Mouse (Mus musculus): ENCODE measurements around the gene B3gnt2.

B3gnt2 gene

GRCm38 (mm10) chr11:22779821-22780551 lies 80.8 kb downstream of the B3gnt2 start:
- DNase-seq (ENCODE audit: extremely low read depth, low read depth, low spot score), result no peak

DNA sequence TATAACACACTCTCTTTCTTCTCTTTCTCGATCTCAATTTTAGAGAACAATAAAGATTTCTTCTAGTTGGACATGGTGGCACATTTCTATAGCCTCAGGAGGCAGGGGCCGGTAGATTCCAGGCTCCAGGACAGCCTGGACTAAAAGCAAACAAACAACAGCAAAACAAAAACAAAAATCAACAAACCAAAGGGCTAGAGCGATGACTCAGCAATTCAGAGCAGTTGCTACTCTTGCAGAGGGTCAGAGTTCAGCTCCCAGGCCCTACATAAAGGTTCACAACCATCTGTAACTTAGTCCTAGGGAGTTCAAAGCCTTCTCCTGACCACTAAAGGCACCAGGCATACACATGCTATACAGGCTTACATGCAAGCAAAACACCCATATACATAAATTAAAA lies 82.2 kb downstream of the B3gnt2 start:
- no peak for DNase-seq (ENCODE audit: extremely low read depth, low read depth, low spot score)

- DNase-seq (ENCODE audit: extremely low read depth, low read depth, low spot score), result no peak
Measured at GRCm38 (mm10) chr11:22777531-22777930, 83.2 kb downstream of the B3gnt2 start.

GRCm38 (mm10) chr11:22774821-22775220 lies 85.9 kb downstream of the B3gnt2 start:
- DNase-seq (ENCODE audit: extremely low read depth, low read depth, low spot score), result no peak

- DNase-seq (ENCODE audit: extremely low read depth, low read depth, low spot score), result no peak
Measured at GRCm38 (mm10) chr11:22766238-22766637, 94.5 kb downstream of the B3gnt2 start.

- no peak for DNase-seq (ENCODE audit: extremely low read depth, low read depth, low spot score)
Measured at GRCm38 (mm10) chr11:22765425-22765824, 95.3 kb downstream of the B3gnt2 start.

- no peak for DNase-seq (ENCODE audit: extremely low read depth, low read depth, low spot score)
Measured at GRCm38 (mm10) chr11:22763556-22764295, 97.0 kb downstream of the B3gnt2 start.

- no peak for DNase-seq (ENCODE audit: extremely low read depth, low read depth, low spot score)
Measured at GRCm38 (mm10) chr11:22763055-22763454, 97.7 kb downstream of the B3gnt2 start.

- DNase-seq (ENCODE audit: extremely low read depth, low read depth, low spot score), result no peak
Measured at GRCm38 (mm10) chr11:22762236-22762927, 98.4 kb downstream of the B3gnt2 start.

- DNase-seq (ENCODE audit: extremely low read depth, low read depth, low spot score), result no peak
Measured at GRCm38 (mm10) chr11:22759783-22760182, 101.0 kb downstream of the B3gnt2 start.

DNA sequence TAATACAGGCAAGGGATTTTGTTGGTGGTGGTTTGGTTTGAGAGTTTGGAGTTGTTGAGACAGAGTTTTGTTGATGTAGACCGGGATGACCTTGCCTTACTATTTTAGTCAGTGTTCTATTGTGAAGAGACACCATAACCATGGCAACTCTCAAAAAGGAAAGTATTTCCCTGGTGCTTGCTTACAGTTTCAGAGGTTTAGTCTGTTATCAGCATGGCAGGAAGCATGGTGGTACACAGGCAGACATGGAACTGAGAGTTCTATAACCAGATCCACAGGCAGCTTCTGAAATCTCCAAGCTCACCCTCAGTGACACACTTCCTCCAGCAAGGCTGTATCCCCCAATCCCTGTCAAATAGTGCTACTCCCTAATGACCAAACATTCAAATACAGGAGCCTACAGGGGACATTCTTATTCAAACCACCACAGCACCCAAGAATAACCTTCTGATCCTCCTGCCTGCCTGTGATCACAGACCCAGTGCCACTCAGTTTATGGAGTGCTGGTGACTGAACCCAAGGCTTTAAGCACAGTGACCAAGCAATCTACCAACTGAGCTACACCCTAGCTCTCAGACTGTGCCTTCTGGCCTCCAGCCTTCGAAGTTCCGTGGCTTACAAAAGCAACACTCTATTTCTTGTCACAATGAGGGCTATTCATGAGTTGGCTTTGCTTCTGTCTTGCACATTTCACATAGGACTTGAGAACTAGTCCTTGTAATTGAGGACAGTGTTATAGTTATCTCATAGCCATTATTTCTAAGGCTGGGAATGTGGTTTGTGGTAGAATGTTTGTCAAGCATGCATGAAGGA lies 104.4 kb downstream of the B3gnt2 start:
- DNase-seq (ENCODE audit: extremely low read depth, low read depth, low spot score), result no peak

- DNase-seq (ENCODE audit: extremely low read depth, low read depth, low spot score), result no peak
Measured at GRCm38 (mm10) chr11:22755180-22755579, 105.6 kb downstream of the B3gnt2 start.

DNA sequence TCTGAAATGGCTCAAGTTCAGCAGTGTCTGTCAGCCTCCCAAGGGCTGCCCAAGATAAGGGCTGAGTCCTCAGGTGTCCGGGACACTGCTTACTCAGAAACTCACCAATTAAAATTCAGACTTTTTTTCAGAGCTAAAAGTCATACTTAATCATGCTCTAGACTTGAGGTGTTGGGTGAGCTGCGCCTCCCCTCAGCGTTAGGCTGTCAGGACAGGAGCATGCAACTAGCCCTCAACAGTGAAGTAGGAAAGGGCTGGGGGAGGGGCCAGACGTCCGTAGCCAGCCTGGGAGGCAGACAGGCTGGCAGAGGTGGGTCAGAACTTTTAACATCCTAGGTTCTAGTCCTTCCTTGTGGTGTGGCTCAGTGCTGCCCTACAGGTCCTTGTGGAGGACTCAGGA lies 108.2 kb downstream of the B3gnt2 start:
- DNase-seq (ENCODE audit: extremely low read depth, low read depth, low spot score), result no peak

DNA sequence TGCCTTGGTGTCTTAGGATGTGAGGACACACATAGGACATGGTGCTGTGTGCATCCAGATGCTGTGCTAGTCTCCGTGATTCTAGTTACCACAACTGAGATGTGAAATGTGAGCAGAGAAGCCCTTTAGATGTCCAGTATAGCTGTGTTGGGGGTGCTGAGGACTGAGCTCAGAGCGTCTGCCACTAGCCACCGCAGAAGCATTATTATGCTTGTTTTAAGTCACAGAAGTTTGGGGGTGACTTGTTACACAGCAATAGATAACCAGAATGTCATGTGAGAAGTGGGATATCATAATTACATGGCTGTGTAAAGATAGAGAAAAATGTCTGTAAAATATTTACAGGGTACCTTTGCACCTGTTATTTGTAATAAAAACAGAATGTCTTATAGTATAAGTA lies 109.2 kb downstream of the B3gnt2 start:
- DNase-seq (ENCODE audit: extremely low read depth, low read depth, low spot score), result no peak

DNA sequence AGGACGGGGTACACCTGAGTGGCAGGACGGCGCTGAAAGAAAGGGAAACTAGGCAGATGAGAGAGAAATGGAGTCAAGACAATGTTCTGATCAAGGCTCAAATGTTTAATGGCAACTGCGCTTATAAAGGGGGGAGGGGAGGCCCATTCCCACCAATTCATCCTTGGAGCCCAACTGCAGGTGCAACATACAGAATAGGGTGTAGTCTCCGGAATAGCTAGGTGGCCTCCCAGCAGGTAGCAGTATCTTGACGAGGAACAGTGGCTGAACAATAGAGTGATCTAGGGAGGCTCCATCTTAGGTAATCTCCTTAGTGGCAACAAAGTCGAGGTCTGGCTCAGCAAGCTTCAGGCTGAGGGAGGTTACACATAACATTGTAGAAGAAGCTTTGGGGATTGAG lies 113.4 kb downstream of the B3gnt2 start:
- no peak for DNase-seq (ENCODE audit: extremely low read depth, low read depth, low spot score)

GRCm38 (mm10) chr11:22745356-22745755 lies 115.4 kb downstream of the B3gnt2 start:
- no peak for DNase-seq (ENCODE audit: extremely low read depth, low read depth, low spot score)

DNA sequence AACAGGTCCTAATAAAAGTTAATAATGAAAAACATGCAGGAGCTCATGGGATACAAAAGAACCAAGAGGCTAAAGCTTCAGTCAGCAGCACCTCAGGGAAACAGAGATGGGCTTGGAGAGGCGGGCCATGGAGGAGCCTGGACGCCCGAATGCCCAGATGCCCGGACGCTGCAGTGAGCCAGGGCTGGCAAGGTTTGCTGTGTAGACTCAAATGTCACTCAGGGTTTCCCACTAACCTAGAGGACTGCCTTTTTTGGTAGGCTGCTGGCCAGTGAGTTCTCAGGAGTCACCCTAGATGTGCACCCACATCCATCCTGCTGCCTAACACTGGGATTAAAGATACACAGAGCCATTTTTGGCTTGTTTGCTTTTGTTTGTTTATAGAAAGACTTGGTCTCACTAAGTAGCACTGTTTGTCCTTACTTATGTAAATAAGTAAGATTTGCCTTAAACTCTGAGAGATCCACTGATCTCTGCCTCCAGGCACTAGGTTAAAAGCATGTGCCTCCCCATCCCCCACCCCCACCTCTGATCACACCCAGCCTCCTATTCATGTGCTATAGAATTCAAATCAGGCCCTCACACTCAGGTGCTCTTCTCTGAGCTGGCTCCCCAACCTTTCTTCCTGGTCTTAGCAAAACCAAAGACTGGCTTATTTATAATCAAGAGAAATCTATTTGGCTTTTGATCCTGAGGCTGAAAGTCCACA lies 117.0 kb downstream of the B3gnt2 start:
- DNase-seq (ENCODE audit: extremely low read depth, low read depth, low spot score), result no peak

GRCm38 (mm10) chr11:22741998-22742626 lies 118.6 kb downstream of the B3gnt2 start:
- DNase-seq (ENCODE audit: extremely low read depth, low read depth, low spot score), result peak; percentile 56

DNA sequence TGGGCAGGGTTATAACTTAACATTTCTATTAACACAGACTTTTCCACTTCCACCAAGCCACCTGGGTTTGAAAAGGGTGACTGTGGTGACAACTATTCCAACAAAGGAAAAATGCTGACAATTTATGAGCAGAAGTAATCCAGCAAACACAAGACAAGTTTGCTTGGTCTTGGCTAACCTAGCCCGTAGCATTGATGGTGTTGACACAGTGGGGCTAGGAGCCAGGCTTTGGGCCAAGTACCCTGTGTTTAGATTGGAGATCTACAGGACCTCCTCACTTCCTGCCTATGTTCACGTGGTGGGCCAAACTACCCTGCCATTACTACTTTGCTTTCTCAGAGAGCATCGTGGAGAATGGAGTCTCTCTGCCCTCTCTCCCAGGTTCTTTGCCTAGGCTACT lies 119.3 kb downstream of the B3gnt2 start:
- DNase-seq (ENCODE audit: extremely low read depth, low read depth, low spot score), result no peak

All from fat pad, adult 2 months (tissue).